Mouse (Mus musculus): Measurements from ENCODE around the gene Nid1. TPM values are rescaled to one million over a fixed set of nuclear protein-coding genes. Genes with fewer than 3 reads are reported as not detected.

Nid1 gene
- total and polyA plus RNA-seq, 2 experiments from 2014 or later = 27.3 to 70.6 TPM

- Histone ChIP-seq H3K9me3 (ENCODE audit: low read length) (no peaks in the 10 kb centered on the region), H3K27me3 (ENCODE audit: insufficient read depth, low read length) (no peaks in the 10 kb centered on the region), H3K9ac (replicated peaks; ENCODE audit: low read length, poor library complexity, severe bottlenecking) (no peak overlapping the region), H3K4me3 (ENCODE audit: low read depth, low read length) (no peak overlapping the region), H3K4me1 (ENCODE audit: insufficient read depth, low read length) (no peaks in the 10 kb centered on the region), H3K36me3 (ENCODE audit: insufficient read depth, low read length) (no peaks in the 10 kb centered on the region), H3K27ac (ENCODE audit: low read depth, low read length) (no peak overlapping the region), H3K4me2 (ENCODE audit: low read depth, low read length, poor library complexity, severe bottlenecking) (no peak overlapping the region)
- WGBS = 75% methylated on average over 9 of the region's 9 CpGs
- DNase-seq (ENCODE audit: low spot score) (no peak), ATAC-seq (ENCODE audit: low FRiP score) (0 out of 2 replicates have a peak, but pooled peaks have one; percentile 32)
- TF ChIP-seq CTCF (IDR thresholded peaks at IDR 0.05) = no peak
Observed at GRCm38 (mm10) chr13:13523625-13524584, 86.6 kb downstream of the Nid1 start.

- H3K9ac ChIP-seq (replicated peaks; ENCODE audit: low read length, poor library complexity, severe bottlenecking) = no peak overlapping the region
- no peak overlapping the region for H3K4me2 ChIP-seq (ENCODE audit: low read depth, low read length, poor library complexity, severe bottlenecking)
- no peak for TF ChIP-seq CTCF (IDR thresholded peaks at IDR 0.05)
- no peaks in the 10 kb centered on the region for H3K27me3 ChIP-seq (ENCODE audit: insufficient read depth, low read length)
- no peaks in the 10 kb centered on the region for H3K9me3 ChIP-seq (ENCODE audit: low read length)
- no peak overlapping the region for H3K27ac ChIP-seq (ENCODE audit: low read depth, low read length)
- H3K4me1 ChIP-seq (ENCODE audit: insufficient read depth, low read length) = no peaks in the 10 kb centered on the region
- ATAC-seq (ENCODE audit: low FRiP score) (no peak), DNase-seq (ENCODE audit: low spot score) (no peak)
- WGBS = 83% methylated on average over 2 of the region's 2 CpGs
- no peaks in the 10 kb centered on the region for H3K36me3 ChIP-seq (ENCODE audit: insufficient read depth, low read length)
- H3K4me3 ChIP-seq (ENCODE audit: low read depth, low read length) = no peak overlapping the region
Observed at GRCm38 (mm10) chr13:13525205-13525604, 87.9 kb downstream of the Nid1 start.

GRCm38 (mm10) chr13:13525877-13526276 is 88.5 kb downstream of the Nid1 start:
- no peak for ATAC-seq (ENCODE audit: low FRiP score)
- Histone ChIP-seq H3K4me2 (ENCODE audit: low read depth, low read length, poor library complexity, severe bottlenecking) (no peak overlapping the region), H3K9me3 (ENCODE audit: low read length) (no peaks in the 10 kb centered on the region), H3K36me3 (ENCODE audit: insufficient read depth, low read length) (no peaks in the 10 kb centered on the region), H3K27ac (ENCODE audit: low read depth, low read length) (no peak overlapping the region), H3K9ac (replicated peaks; ENCODE audit: low read length, poor library complexity, severe bottlenecking) (no peak overlapping the region), H3K27me3 (ENCODE audit: insufficient read depth, low read length) (no peaks in the 10 kb centered on the region), H3K4me3 (ENCODE audit: low read depth, low read length) (no peak overlapping the region), H3K4me1 (ENCODE audit: insufficient read depth, low read length) (no peaks in the 10 kb centered on the region)
- 87% methylated on average over 5 of the region's 5 CpGs for WGBS
- no peak for TF ChIP-seq CTCF (IDR thresholded peaks at IDR 0.05)
- DNase-seq (ENCODE audit: low spot score) = no peak

GRCm38 (mm10) chr13:13529115-13529542 is 91.8 kb downstream of the Nid1 start:
- DNase-seq (ENCODE audit: low spot score) (no peak), ATAC-seq (ENCODE audit: low FRiP score) (no peak)
- no peaks in the 10 kb centered on the region for H3K9me3 ChIP-seq (ENCODE audit: low read length)
- no peaks in the 10 kb centered on the region for H3K36me3 ChIP-seq (ENCODE audit: insufficient read depth, low read length)
- TF ChIP-seq CTCF (IDR thresholded peaks at IDR 0.05) = no peak
- no peak overlapping the region for H3K4me3 ChIP-seq (ENCODE audit: low read depth, low read length)
- 76% methylated on average over 11 of the region's 11 CpGs for WGBS
- no peaks in the 10 kb centered on the region for H3K27me3 ChIP-seq (ENCODE audit: insufficient read depth, low read length)
- H3K4me1 ChIP-seq (ENCODE audit: insufficient read depth, low read length) = no peaks in the 10 kb centered on the region
- H3K4me2 ChIP-seq (ENCODE audit: low read depth, low read length, poor library complexity, severe bottlenecking) = no peak overlapping the region
- H3K9ac ChIP-seq (replicated peaks; ENCODE audit: low read length, poor library complexity, severe bottlenecking) = no peak overlapping the region
- H3K27ac ChIP-seq (ENCODE audit: low read depth, low read length) = no peak overlapping the region

- WGBS = 91% methylated on average over 4 of the region's 4 CpGs
- ATAC-seq (ENCODE audit: low FRiP score) (no peak), DNase-seq (ENCODE audit: low spot score) (no peak)
- no peak overlapping the region for H3K9ac ChIP-seq (replicated peaks; ENCODE audit: low read length, poor library complexity, severe bottlenecking)
- no peak for TF ChIP-seq CTCF (IDR thresholded peaks at IDR 0.05)
- no peaks in the 10 kb centered on the region for H3K36me3 ChIP-seq (ENCODE audit: insufficient read depth, low read length)
- no peak overlapping the region for H3K4me2 ChIP-seq (ENCODE audit: low read depth, low read length, poor library complexity, severe bottlenecking)
- H3K9me3 ChIP-seq (ENCODE audit: low read length) = no peaks in the 10 kb centered on the region
- no peak overlapping the region for H3K4me3 ChIP-seq (ENCODE audit: low read depth, low read length)
- H3K27me3 ChIP-seq (ENCODE audit: insufficient read depth, low read length) = no peaks in the 10 kb centered on the region
- no peaks in the 10 kb centered on the region for H3K4me1 ChIP-seq (ENCODE audit: insufficient read depth, low read length)
- H3K27ac ChIP-seq (ENCODE audit: low read depth, low read length) = no peak overlapping the region
Observed at GRCm38 (mm10) chr13:13530913-13531312, 93.6 kb downstream of the Nid1 start.

- no peak for DNase-seq (ENCODE audit: low spot score)
- WGBS = 91% methylated on average over 7 of the region's 7 CpGs
Observed at GRCm38 (mm10) chr13:13531923-13532322, 94.6 kb downstream of the Nid1 start.

More at GRCm38 (mm10) chr13:13531923-13532322, 94.6 kb downstream of the Nid1 start:
- Histone ChIP-seq H3K27me3 (ENCODE audit: insufficient read depth, low read length) (no peaks in the 10 kb centered on the region), H3K4me3 (ENCODE audit: low read depth, low read length) (no peak overlapping the region), H3K36me3 (ENCODE audit: insufficient read depth, low read length) (no peaks in the 10 kb centered on the region), H3K9ac (replicated peaks; ENCODE audit: low read length, poor library complexity, severe bottlenecking) (no peak overlapping the region), H3K27ac (ENCODE audit: low read depth, low read length) (no peak overlapping the region), H3K4me2 (ENCODE audit: low read depth, low read length, poor library complexity, severe bottlenecking) (no peak overlapping the region), H3K9me3 (ENCODE audit: low read length) (no peaks in the 10 kb centered on the region), H3K4me1 (ENCODE audit: insufficient read depth, low read length) (no peaks in the 10 kb centered on the region)
- TF ChIP-seq CTCF (IDR thresholded peaks at IDR 0.05) = no peak
- ATAC-seq (ENCODE audit: low FRiP score) = no peak

All from midbrain, postnatal 0 days (tissue).